Mouse (Mus musculus) ZHBTc4 (cell line): Measurements from ENCODE around the gene Gcc1.

Experiments used
- DNase-seq: peaks from one replicate; pipeline ENCODE4 v3.0.0-alpha.2; 2011; ENCODE audit warnings: low read depth, low spot score

Gcc1 gene

GRCm38 (mm10) chr6:28422651-28423290, 5.4 kb downstream of the Gcc1 start:
- no peak for DNase-seq

GRCm38 (mm10) chr6:28421469-28422000, 6.7 kb downstream of the Gcc1 start:
- DNase-seq = peak; percentile 97

GRCm38 (mm10) chr6:28420865-28421264, 7.3 kb downstream of the Gcc1 start:
- DNase-seq = no peak

DNA sequence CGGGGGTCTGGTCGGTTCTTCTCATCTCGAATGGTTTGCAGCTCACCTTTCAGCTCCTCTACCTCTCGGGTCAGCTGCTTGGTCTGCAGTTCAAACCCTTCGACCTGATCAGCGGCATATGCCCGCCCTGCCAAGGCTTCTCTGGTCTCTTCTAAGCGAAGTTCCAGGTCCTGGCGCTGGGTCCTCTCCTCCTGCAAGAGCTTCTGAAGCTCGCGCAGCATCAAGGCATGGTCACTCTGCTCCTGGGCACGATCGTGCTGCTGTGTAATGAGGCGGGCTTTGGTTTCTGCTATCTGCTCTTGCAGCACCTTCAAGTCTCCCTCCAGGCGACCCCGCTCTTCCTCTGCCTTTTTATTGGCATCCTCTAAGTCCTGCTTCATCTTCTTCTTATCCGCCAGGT, 7.8 kb downstream of the Gcc1 start:
- no peak for DNase-seq

- no peak for DNase-seq
Measured at GRCm38 (mm10) chr6:28419673-28420072, 8.5 kb downstream of the Gcc1 start.

GRCm38 (mm10) chr6:28418449-28418848, 9.7 kb downstream of the Gcc1 start:
- DNase-seq = no peak

DNA sequence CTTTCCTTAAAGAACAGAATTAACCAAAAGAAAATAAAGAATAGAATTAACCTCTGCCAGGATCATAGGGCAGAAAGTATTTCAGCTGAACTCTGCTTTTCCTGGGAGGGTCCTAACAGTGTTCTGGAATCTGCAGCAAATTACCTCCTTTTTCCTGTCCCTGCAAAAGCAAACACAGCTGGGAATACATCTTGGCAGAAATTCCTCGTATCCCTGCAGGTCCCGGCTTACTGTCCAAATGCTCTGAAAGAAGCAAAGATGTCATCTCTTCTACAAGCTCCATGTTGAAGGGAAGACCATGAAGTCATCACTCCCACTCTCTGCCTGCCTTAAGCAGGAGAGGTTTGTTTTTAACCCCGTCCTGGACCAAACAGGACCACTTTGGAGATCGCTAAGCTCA, 11.2 kb downstream of the Gcc1 start:
- no peak for DNase-seq

- DNase-seq = no peak
Measured at GRCm38 (mm10) chr6:28411236-28411635, 17.0 kb downstream of the Gcc1 start.

- peak; percentile 33 for DNase-seq
Measured at GRCm38 (mm10) chr6:28410053-28410452, 18.1 kb downstream of the Gcc1 start.

DNA sequence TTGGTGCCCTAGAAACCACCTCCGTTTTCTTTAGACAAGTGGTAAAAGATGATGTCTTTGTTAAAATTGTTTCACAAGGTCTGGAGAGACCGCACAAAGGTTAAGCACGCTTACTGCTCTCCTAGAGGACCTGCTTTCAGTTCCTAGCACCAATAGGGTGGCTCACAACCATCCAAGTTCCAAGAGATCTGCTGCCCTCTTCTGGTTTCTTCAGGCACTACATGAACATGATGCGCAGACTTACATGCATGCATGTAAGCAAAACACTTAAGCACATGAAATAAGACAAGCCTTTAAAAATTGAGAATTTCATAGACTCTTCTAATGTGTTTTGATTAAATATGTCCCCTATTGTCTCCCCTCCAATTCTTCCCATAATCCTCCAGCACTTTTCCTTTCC, 28.4 kb downstream of the Gcc1 start:
- peak; percentile 72 for DNase-seq

GRCm38 (mm10) chr6:28398726-28399125, 29.5 kb downstream of the Gcc1 start:
- peak; percentile 45 for DNase-seq

- DNase-seq = peak; percentile 53
Measured at GRCm38 (mm10) chr6:28397681-28398203, 30.4 kb downstream of the Gcc1 start, which contains the start of gene Zfp800. Gene Zfp800, minus strand, starts transcription at chr6:28398005.

DNA sequence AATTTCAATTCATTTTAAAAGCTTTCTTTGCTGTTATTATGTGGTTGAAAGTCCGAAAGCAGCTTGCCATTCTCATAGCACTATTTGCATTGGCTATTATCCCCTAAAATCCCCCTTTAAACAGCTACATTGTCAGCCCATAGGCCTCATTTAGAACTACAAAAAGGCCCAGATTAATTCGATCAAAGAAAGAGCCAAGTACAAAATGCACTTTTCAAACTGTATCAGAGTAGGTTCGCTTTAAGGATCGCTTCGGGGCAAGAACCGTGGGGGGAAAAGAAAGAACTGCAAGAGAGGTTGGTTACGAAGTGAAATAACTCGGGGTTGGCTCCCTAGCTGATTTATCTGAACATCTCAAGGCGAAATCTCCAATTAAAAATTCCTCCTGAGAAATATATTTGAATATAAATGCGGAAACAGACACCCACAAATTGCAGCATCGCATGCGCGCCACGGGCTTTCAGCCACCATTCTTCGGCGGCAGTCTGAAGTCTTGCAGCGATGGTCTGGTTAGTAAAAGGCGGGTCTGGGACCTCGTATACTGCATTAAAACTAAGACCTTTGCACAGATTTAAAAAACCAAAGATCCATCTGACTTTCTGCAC, 31.2 kb downstream of the Gcc1 start:
- no peak for DNase-seq

GRCm38 (mm10) chr6:28396051-28396852, 31.9 kb downstream of the Gcc1 start:
- DNase-seq = no peak

DNA sequence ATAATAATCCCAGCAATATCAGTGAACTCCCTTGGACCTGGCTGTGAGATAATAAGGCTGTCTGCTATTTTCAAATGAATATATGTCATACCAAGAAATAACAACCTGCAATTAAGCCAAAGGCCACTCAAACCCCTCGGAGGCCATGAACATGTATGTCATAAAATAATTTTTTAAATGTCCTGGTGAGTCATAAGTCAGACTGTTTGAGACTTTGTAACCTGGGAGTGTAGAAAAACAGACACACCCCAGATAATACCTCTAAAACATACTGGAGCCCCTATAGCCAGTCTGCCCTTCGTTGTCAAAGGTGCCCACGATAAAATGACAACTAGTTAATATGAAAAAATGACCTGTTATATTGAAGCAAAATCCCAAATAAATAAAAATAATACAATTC, 39.2 kb downstream of the Gcc1 start:
- DNase-seq = no peak

GRCm38 (mm10) chr6:28385169-28385568, 43.0 kb downstream of the Gcc1 start:
- no peak for DNase-seq

DNA sequence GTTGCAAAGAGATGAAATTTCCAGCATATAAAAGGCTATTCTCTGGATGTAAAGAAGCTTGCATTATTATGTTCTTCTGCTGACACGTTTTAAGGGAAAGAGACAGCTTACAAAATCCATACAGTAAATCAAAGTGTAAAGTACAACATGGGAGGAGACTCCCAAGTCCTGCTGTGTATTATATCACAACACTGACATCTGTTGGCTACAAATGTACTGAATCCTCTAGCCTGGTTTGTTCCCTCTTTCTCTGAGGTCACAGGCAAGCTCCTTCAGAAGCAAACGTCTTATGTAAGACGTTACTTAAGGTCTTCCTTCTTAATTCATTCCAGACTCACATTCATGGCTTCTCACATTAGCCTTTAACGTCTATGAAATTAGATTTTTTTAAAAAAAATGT, 46.2 kb downstream of the Gcc1 start:
- DNase-seq = no peak

GRCm38 (mm10) chr6:28369966-28370683, 58.1 kb downstream of the Gcc1 start:
- DNase-seq = no peak

DNA sequence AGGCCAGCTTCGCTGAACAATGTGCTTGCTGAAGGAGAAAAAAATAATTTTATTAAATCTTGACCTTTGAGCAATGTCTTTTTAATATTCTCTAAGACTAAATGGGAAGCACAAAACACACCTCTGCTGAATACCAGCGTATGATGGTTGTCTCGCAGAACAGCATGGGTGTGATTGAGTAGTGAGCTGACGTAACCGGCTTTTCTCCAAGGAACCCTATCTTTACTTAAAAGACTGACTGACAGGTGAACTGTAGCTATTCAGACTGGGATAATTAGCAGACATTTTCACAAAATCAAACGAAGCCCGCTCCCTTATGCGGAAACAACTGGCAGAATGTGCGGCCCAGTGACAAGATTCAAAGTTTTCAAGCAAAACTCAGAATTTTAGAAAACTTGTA, 60.6 kb downstream of the Gcc1 start:
- DNase-seq = no peak
